Mouse (Mus musculus) liver, embryonic 14.5 days (tissue): ENCODE measurements around the gene Supt20.

Source experiments
- CTCF ChIP-seq: IDR thresholded peaks from 2 replicates; pipeline ENCODE4 v1.5.1; 2016; ENCODE audit warnings: antibody characterized with exemption, low read depth, control low read depth
- EP300 ChIP-seq: IDR thresholded peaks from 2 replicates; pipeline ENCODE4 v1.6.1; 2016; ENCODE audit warnings: antibody characterized with exemption, low read depth

DNA sequence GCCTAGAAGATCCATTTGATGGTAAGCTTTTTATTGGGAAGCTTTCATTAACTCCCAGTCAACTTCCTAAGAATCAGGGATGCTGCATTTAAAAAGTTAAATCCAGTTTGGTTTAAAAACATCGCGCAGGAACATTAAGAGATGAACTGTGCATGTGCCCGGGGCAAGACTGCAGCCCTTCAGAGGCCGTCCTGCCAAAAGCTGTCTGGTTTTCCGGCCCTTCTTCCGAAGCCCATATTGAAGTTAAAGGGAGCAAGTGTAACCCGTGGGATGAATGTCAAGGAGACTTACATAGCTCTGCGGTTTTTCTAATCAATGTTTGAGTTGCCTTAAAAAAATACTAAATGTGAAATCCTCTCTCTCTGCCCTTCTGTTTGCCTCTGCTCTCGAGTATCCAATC lies 66.6 kb downstream of the Supt20 start:
- no peak for TF ChIP-seq CTCF
- no peak for TF ChIP-seq EP300
